Mouse (Mus musculus): Measurements from ENCODE around the gene Gm20388. TPM values are rescaled to one million over a fixed set of nuclear protein-coding genes. Genes with fewer than 3 reads are reported as not detected.

The Gm20388 gene
- total and polyA plus RNA-seq, 3 experiments, result 0.02 to 0.05 TPM; not detected in 1

DNA sequence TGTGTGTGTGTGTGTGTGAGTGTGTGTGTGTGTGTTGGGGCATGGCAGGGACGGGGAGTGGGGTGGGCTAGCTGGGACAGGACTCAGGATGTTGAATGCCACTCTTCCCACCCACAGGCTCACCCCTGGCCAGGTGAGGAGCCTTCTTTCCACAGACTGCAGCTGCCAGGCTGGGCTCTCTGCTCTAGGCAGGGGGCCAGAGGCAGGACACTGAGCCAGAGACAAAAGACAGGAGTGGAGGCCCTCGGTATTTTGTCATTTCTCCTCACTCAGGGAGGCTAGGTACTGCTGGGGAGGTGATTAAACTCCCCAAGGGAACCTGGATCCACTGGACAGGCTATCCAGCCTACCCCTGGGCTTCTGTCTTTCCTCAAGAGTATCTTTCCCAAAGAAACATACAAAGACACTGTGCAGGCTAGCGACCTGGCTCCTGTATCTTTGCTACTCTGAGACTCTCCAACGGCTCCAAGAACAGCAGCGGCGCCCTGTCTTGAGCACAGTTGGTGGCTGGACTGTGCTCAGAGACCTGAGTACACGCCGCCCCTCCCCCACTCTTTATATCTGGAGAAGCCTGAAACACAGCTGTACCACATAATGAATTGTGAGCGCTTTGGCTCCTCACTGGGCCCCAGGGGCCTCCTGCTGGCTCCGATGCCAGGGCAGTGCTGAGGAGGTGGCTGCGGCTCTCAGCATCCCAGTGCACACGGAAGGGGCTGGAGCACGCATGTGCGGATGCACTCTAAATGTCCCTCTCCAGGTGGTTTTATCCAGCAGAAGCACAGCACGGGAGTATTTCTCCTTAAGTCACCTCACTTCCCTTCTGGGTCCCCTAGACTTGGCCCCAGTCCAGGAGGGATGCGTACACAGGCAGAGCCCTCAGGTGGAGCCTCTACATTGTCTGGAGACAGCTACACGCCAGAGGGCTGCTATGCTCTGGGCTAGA is 274.5 kb downstream of the Gm20388 start:
- H3K4me3 ChIP-seq (ENCODE audit: low read depth, low read length), result no peak overlapping the region
- no peaks in the 10 kb centered on the region for H3K9me3 ChIP-seq (replicated peaks)
- peaks cover 9% of the 10 kb centered on the region for H3K27me3 ChIP-seq (ENCODE audit: insufficient read depth, low read length)
- TF ChIP-seq GATA1 (IDR thresholded peaks at IDR 0.05; ENCODE audit: borderline replicate concordance, low read length) (no peak), TAL1 (conservative IDR thresholded peaks at IDR 0.05; ENCODE audit: low read depth, low read length) (no peak), CTCF (IDR thresholded peaks at IDR 0.05; ENCODE audit: low read depth, low read length) (no peak), GATA2 (IDR thresholded peaks at IDR 0.05; ENCODE audit: borderline replicate concordance, low read depth, low read length) (no peak), POLR2AphosphoS5 (IDR thresholded peaks at IDR 0.05; ENCODE audit: insufficient replicate concordance, low read depth, low read length) (no peak)
- H3K4me1 ChIP-seq (ENCODE audit: insufficient read depth, low read depth, low read length), result no peaks in the 10 kb centered on the region
- DNase-seq (ENCODE audit: low spot score) (no peak), ATAC-seq (ENCODE audit: extremely low read depth, insufficient number of reproducible peaks, low FRiP score, poor library complexity, severe bottlenecking) (no peak)
- H3K36me3 ChIP-seq (replicated peaks), result no peaks in the 10 kb centered on the region

DNA sequence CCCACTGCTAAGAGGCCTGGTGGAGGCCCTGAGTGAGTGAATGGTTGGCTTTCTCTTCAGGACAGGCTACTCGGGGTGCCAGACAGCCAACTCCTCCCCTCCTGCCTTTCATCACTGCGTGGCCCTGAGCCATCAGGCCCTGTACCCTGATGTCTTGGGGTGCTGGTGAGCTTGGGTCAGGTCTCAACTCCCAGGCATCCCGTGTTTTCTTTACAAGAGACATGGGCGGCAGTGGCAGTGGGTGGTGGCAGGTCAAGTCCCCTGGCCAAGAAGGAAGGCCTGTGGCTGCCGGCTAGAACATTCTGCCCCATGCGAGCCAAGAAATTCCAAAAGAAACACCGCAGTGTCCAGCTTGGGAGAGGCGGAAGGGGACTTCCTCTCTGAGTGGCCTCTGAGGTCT is 275.8 kb downstream of the Gm20388 start:
- no peaks in the 10 kb centered on the region for H3K4me1 ChIP-seq (ENCODE audit: insufficient read depth, low read depth, low read length)
- no peaks in the 10 kb centered on the region for H3K36me3 ChIP-seq (replicated peaks)
- TF ChIP-seq CTCF (IDR thresholded peaks at IDR 0.05; ENCODE audit: low read depth, low read length), result no peak
- TF ChIP-seq TAL1 (conservative IDR thresholded peaks at IDR 0.05; ENCODE audit: low read depth, low read length), result no peak
- TF ChIP-seq POLR2AphosphoS5 (IDR thresholded peaks at IDR 0.05; ENCODE audit: insufficient replicate concordance, low read depth, low read length), result no peak
- TF ChIP-seq GATA2 (IDR thresholded peaks at IDR 0.05; ENCODE audit: borderline replicate concordance, low read depth, low read length), result no peak
- TF ChIP-seq GATA1 (IDR thresholded peaks at IDR 0.05; ENCODE audit: borderline replicate concordance, low read length), result no peak
- no peak overlapping the region for H3K4me3 ChIP-seq (ENCODE audit: low read depth, low read length)
- no peaks in the 10 kb centered on the region for H3K9me3 ChIP-seq (replicated peaks)
- H3K27me3 ChIP-seq (ENCODE audit: insufficient read depth, low read length), result peaks cover 3% of the 10 kb centered on the region; the same call in 1 of the 2 replicates
- ATAC-seq (ENCODE audit: extremely low read depth, insufficient number of reproducible peaks, low FRiP score, poor library complexity, severe bottlenecking), result no peak
- no peak for DNase-seq (ENCODE audit: low spot score)

DNA sequence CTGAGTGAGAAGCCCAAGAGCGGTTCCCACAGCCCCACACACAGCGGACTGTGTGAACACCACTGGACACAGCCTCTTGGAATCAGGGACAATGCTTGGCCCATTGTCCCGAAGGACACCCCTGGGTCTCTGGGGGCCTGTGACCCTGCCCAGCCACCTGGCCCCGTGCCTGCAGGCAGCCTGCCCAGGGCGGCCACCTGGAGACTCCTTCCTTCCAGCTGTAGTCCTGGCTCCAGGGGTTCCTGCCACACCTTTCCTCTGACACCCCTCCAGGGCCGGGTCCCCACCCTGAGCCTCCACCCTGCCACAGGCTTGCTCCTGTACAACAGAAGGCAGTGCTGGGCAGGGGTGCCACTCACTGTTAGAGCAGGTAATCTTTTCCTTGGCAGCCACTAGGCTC is 277.9 kb downstream of the Gm20388 start:
- no peak for DNase-seq (ENCODE audit: low spot score)
- no peaks in the 10 kb centered on the region; the same call in 1 of the 2 replicates for H3K27me3 ChIP-seq (ENCODE audit: insufficient read depth, low read length)
- no peak for ATAC-seq (ENCODE audit: extremely low read depth, insufficient number of reproducible peaks, low FRiP score, poor library complexity, severe bottlenecking)

DNA sequence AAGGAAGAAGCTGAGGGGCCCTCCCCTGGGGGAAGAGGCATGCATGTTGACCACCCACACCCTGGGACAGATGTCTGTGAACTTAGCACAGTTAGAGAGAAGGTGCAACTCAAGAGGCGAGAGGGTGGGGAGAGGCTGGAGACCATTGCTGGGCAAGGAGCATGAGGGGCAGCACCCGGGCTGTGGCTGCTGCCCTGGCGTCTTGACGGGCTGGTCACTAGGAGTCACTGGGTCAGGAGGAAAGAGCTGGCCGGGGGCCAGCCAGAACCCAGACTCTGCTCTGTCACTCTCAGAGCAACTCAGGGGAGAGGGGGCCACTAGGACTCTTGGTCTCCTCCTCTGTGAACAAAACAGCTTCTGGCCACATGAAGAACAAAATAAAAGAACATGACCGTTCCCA is 278.8 kb downstream of the Gm20388 start:
- no peaks in the 10 kb centered on the region; the same call in 1 of the 2 replicates for H3K27me3 ChIP-seq (ENCODE audit: insufficient read depth, low read length)
- H3K4me3 ChIP-seq (ENCODE audit: low read depth, low read length), result no peak overlapping the region
- H3K36me3 ChIP-seq (replicated peaks), result no peaks in the 10 kb centered on the region
- no peaks in the 10 kb centered on the region; the same call in 1 of the 2 replicates for H3K4me1 ChIP-seq (ENCODE audit: insufficient read depth, low read depth, low read length)
- H3K9me3 ChIP-seq (replicated peaks), result no peaks in the 10 kb centered on the region
- ATAC-seq (ENCODE audit: extremely low read depth, insufficient number of reproducible peaks, low FRiP score, poor library complexity, severe bottlenecking), result no peak
- no peak for DNase-seq (ENCODE audit: low spot score)
- TF ChIP-seq GATA2 (IDR thresholded peaks at IDR 0.05; ENCODE audit: borderline replicate concordance, low read depth, low read length) (no peak), POLR2AphosphoS5 (IDR thresholded peaks at IDR 0.05; ENCODE audit: insufficient replicate concordance, low read depth, low read length) (no peak), CTCF (IDR thresholded peaks at IDR 0.05; ENCODE audit: low read depth, low read length) (no peak), TAL1 (conservative IDR thresholded peaks at IDR 0.05; ENCODE audit: low read depth, low read length) (no peak), GATA1 (IDR thresholded peaks at IDR 0.05; ENCODE audit: borderline replicate concordance, low read length) (no peak)

More for the DNA sequence above, 277.9 kb downstream of the Gm20388 start:
- H3K9me3 ChIP-seq (replicated peaks), result no peaks in the 10 kb centered on the region
- TF ChIP-seq POLR2AphosphoS5 (IDR thresholded peaks at IDR 0.05; ENCODE audit: insufficient replicate concordance, low read depth, low read length), result no peak
- no peak for TF ChIP-seq CTCF (IDR thresholded peaks at IDR 0.05; ENCODE audit: low read depth, low read length)
- no peak for TF ChIP-seq GATA2 (IDR thresholded peaks at IDR 0.05; ENCODE audit: borderline replicate concordance, low read depth, low read length)
- TF ChIP-seq GATA1 (IDR thresholded peaks at IDR 0.05; ENCODE audit: borderline replicate concordance, low read length), result no peak
- TF ChIP-seq TAL1 (conservative IDR thresholded peaks at IDR 0.05; ENCODE audit: low read depth, low read length), result no peak
- H3K4me1 ChIP-seq (ENCODE audit: insufficient read depth, low read depth, low read length), result no peaks in the 10 kb centered on the region; the same call in 1 of the 2 replicates
- no peak overlapping the region for H3K4me3 ChIP-seq (ENCODE audit: low read depth, low read length)
- no peaks in the 10 kb centered on the region for H3K36me3 ChIP-seq (replicated peaks)

GRCm38 (mm10) chr8:120190107-120190809 is 279.6 kb downstream of the Gm20388 start:
- Histone ChIP-seq H3K9me3 (replicated peaks) (no peaks in the 10 kb centered on the region), H3K27me3 (ENCODE audit: insufficient read depth, low read length) (no peaks in the 10 kb centered on the region), H3K4me3 (ENCODE audit: low read depth, low read length) (no peak overlapping the region), H3K36me3 (replicated peaks) (no peaks in the 10 kb centered on the region), H3K4me1 (ENCODE audit: insufficient read depth, low read depth, low read length) (no peaks in the 10 kb centered on the region; the same call in 1 of the 2 replicates)
- TF ChIP-seq POLR2AphosphoS5 (IDR thresholded peaks at IDR 0.05; ENCODE audit: insufficient replicate concordance, low read depth, low read length), result no peak
- TF ChIP-seq TAL1 (conservative IDR thresholded peaks at IDR 0.05; ENCODE audit: low read depth, low read length), result no peak
- no peak for TF ChIP-seq GATA1 (IDR thresholded peaks at IDR 0.05; ENCODE audit: borderline replicate concordance, low read length)
- no peak for TF ChIP-seq CTCF (IDR thresholded peaks at IDR 0.05; ENCODE audit: low read depth, low read length)
- TF ChIP-seq GATA2 (IDR thresholded peaks at IDR 0.05; ENCODE audit: borderline replicate concordance, low read depth, low read length), result no peak
- no peak for ATAC-seq (ENCODE audit: extremely low read depth, insufficient number of reproducible peaks, low FRiP score, poor library complexity, severe bottlenecking)
- no peak for DNase-seq (ENCODE audit: low spot score)

All from G1E (cell line).